Mouse (Mus musculus): ENCODE results near the gene Zscan4e. TPM values are rescaled to one million over a fixed set of nuclear protein-coding genes. Genes with fewer than 3 reads are reported as not detected.

The Zscan4e gene
- total RNA-seq (2023): not detected in 2 replicates

DNA sequence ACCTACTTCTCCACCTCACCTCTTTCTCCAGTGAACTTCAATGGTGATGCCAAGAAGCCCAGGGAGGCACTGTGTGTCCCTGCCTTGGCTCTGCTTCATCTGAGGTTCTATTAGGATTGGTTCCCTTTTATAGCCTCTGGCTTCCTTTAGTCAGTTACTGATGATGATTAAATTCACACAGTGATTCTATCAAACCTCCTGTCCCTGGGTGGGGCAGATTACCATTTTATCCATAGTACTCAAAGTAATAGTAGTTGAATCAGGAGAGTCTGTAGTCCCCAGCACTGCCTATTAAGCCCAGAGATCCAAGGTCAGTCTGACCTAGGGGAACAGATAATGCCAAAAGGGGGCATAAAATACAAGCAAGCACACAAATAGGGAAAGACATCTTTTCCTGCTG is at the start of gene Zscan4e:
Gene Zscan4e, minus strand, starts transcription at position 101 of the 400 bp plus-strand sequence.

Other genes with a start within 250 kb of the Zscan4e start
- not detected in 2 replicates for gene Zscan4-ps1, start 241.0 kb downstream of the Zscan4e start, total RNA-seq (2023)
- gene Zscan4d, start 144.5 kb downstream of the Zscan4e start, total RNA-seq (2023): not detected in 2 replicates
- not detected in 2 replicates for gene Zscan4f, start 87.2 kb upstream of the Zscan4e start, total RNA-seq (2023)
- not detected in 2 replicates for gene Zscan4-ps2, start 203.6 kb upstream of the Zscan4e start, total RNA-seq (2023)